Mouse (Mus musculus): Measurements from ENCODE around the gene Spsb3.

GRCm38 (mm10) chr17:24874989-24875388 is 11.5 kb upstream of the Spsb3 start:
- TF ChIP-seq POLR2A (IDR thresholded peaks at IDR 0.05; ENCODE audit: borderline replicate concordance, extremely low read depth, insufficient read depth, insufficient read length, poor library complexity, severe bottlenecking), result no peak
- no peak for TF ChIP-seq CTCF (IDR thresholded peaks at IDR 0.05; ENCODE audit: borderline replicate concordance, extremely low read depth, insufficient read depth, insufficient read length)

All from brain, embryonic 14.5 days (tissue).